Mouse (Mus musculus) adrenal gland, adult 8-10 months (tissue): ENCODE measurements around the gene Prdm9. TPM values are rescaled to one million over a fixed set of nuclear protein-coding genes. Genes with fewer than 3 reads are reported as not detected.

ENCODE experiments used
- DNase-seq: peaks from one replicate; pipeline ENCODE4 v3.0.0; 2022
- total RNA-seq, 4 experiments: library from RNA; stranded (reverse); gene quantifications; 2 replicates each; pipeline ENCODE4 v1.2.4; 2022

Prdm9 gene
- total RNA-seq, 4 experiments from 2014 or later = 5.1 to 11.2 (median 7.1) TPM

DNA sequence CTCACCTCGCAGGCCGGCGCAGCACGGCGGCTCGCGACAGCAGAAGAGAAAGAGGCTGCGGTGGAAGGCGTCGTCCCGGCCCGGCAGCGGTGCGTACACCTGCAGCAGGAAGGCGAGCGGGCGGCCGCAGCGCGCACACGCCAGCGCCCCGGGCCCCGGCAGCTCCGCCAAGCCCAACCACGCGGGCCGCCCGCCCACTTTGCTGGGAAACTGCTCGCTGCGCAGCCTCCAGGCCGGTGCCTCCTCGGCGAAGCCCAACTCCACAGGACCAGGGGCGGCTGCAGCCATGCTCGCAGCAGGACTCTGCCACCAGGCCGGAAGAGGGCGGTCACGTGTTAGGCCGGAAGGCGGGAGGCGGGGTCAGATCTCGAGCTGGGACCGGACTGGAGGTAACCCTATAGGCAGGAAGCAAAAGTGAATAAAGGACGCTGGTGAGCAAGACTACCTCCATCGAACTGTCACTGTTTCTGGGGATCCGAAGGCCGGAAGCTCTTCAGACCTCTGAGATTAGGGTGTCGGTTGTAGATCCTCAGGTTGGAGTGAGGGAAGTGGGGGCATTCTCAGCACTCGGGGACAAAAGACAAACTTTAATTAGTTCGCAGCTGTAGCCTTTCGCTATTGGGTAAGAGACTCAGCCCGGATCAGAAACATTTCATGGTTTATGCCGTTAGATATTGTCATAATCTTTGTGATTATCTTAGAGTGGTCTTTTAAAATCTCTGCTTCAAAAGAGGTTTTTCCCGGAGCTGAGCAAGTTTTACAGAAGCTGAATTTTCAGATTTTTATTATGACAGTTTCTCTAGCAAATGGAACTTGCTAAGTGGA, 37.0 kb downstream of the Prdm9 start, which contains the start of gene Pdcd2:
Gene Pdcd2, minus strand, starts transcription at position 316 of the 825 bp plus-strand sequence.
- peak; percentile 95 for DNase-seq

DNA sequence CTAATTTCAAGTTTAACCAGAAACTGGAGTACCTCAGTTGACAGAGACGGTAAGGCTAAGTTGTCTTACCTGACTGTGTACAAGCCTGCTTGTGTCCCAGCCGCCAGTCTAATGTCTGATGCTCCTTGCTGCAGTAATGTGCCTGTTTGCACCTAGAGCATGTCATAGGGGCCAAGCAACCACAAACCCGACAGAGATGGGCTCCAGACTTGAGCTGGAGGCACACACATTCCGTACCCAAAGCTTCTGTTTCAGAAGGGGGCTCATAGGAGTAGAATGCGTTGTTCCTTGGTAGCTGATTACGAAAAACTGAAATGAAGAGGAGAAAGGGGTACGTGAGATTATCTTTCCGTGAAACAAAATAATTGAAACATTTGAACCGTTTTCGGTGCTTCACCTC, 37.9 kb downstream of the Prdm9 start:
- no peak for DNase-seq

DNA sequence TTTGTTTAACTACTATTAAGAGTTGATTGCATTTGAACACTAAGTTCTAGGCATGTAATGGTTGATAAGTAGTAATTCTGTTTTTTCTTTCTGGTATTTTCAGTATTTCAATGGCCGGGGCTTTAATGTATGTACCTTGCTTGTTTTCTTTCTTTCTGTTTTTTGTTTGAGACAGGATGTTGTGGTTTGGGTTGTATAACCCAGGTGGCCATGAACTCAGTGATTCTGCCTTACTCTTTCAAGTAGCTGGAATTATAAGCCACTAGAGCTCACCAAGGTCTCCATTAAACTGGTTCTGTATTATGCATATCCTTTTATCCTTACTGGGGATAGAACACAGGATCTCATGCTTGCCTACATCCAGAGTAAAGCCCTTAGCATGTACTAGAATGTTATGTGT, 45.4 kb downstream of the Prdm9 start:
- no peak for DNase-seq

DNA sequence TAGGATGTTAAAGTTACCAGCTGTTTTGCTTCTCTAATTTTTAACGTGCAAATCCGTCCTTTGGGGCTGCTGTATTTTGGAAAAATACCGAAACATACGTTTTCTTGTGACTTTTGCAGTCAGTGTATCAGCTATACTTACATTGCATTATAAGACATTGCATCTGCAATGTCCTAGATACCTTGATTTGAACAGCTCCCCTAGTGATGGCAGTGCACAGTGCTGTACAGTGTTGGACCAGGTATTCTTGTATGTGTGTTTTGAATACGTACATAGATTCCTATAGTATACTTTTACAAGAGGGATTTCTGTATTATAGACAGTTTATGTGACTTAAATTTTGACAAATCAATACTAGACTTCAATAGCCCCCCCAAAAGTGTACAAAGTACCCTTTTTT, 46.0 kb downstream of the Prdm9 start:
- no peak for DNase-seq

DNA sequence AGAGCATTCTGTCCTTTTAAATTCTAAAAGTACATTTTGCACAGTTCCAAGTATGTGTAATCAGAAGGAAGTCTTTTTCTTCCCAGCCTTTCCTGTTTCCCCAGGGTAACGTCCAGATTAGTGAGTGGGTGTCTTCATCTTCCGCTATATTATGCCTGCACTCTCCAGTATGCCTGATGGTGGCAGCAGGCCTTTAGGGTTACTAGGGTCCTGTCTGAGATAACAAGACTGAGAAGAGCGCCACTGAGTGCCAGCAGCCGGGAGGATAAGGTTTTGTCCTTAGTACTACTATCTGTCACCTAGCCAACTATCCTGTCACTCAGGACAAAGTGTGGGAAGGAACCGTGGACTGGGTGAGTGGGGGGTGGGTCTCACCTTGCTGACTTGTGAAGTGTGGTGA, 46.4 kb downstream of the Prdm9 start:
- no peak for DNase-seq

DNA sequence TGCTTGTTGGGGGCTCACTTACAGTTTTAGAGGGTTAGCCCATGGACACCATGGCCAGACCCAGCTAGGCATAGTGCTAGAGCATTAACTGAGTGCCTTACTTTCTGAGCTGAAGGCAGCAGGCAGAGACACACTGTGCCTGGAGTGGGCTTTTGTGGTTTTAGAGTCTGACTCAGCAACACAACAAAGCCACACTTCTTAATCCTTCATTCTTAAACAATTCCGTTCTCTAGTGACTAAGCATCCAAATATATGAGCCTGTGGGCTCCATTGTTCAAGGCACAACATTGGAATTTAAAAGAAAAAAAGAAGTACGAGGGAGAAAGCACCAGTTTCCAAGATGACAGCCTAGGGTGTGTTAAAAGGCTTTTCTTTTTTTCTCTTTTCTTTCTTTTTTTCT, 53.5 kb downstream of the Prdm9 start:
- no peak for DNase-seq

DNA sequence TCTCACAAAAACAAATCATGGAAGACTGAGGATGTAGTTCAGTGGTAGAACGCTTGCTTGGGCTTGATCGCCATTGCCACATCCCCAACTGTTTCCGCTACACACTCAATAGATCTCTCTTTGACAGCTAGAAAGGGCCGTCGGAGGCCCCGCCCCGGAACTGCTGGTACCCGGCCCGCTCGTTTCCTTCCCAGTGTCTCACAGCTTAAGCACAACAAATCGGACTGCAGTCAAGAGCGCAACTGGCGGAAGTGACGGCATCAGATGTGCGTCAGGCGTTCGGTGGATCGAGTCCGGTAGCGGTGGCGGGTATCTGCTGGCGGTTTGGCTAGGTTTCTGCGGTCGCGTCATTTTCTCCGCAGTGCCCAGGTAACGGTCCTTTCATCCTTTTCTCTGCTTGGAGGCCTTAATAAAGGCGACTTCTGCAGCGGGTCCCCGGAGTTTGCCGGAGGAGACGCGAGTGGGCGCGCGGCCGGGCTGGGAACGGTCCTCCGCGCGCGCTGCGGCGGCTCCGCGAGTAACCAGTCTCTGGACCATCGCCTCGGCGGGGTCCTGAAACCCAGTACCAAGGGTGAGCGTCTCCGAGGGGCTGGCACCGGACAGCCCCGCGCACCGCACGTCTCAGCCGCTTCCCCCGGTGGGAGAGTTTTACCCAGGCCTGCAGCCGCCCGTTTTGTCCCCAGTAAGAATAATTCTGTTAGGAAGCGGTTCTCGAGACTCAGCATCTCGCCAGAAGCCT, 64.3 kb downstream of the Prdm9 start, which contains the start of the genes Psmb1 and Tbp:
Gene Psmb1, minus strand, starts transcription at position 96 of the 739 bp plus-strand sequence.
Gene Tbp, plus strand, starts transcription at position 233 of the 739 bp plus-strand sequence.
- peak; percentile 98 for DNase-seq

DNA sequence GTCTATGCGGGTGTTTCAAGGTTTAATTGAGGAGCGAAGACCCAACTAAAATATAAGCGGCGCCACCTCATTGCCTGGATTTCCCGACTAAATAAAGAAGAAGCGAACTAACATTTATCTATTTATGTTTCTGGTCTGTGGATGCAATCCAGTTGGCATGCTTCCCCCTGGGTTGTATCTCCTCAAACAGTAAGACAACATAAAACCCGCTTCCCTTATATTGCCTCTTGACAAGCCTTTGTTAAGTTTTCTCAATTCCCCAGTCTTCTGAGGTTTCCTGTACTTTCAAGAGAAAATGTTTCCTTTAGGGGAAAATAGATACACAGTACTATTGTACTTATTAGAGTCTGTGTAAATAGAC, 65.4 kb downstream of the Prdm9 start:
- no peak for DNase-seq

DNA sequence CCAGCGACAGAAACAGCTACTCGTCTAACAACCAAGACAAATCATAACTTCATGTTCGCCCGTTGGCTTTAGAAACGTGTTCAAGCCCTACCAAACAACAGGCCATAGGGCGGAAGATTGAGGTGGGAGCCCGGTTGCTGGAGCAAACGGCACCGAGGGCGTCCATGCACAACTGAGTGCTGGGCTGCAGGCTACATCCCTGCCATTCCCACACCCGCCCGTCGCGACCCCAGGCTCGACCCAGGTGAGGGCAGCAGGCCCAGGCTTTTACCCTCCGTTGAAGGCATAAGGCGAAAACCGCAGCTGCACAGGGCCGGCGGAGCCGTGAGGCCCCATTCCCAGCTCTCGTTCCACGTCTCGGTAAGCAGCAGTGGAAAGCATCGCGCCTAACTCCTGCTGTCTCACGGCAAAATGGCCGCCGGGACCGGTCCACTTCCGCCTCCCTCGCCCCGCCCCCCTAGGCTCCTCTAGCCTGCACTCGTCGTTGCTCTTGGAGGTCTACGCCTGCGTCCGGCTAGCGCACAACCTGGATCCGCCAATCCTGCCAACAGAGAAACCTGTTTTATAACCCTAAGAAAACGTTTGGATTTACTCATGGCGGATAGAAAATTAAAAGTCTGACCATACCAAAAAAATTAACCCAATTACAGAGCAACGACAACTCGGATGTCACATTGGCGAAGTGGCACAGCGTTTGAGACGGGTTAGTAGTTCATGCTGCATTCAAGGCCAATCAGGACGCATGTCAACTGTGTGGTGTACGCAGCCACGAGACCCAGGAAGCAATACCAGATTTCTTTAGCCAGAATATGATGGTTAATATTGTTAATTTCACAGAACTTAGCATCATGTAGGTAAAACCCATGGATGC, 66.0 kb downstream of the Prdm9 start:
- peak; percentile 91 for DNase-seq

Other genes starting within 250 kb of the Prdm9 start
- 1 to 10 TPM; 3.5 to 6.7 (median 4.5) TPM for gene Dll1, start 187.5 kb downstream of the Prdm9 start, total RNA-seq
- 10 to 100 TPM; 23.3 to 35.0 (median 30.0) TPM for gene Fam120b, start 168.2 kb downstream of the Prdm9 start, total RNA-seq
- 100 to 1,000 TPM; 168 to 183 (median 174) TPM for gene Psmb1, start 64.6 kb downstream of the Prdm9 start, total RNA-seq
- 10 to 100 TPM; 29.8 to 48.0 (median 36.5) TPM for gene Tbp, start 64.5 kb downstream of the Prdm9 start, total RNA-seq
- 10 to 100 TPM; 34.2 to 42.4 (median 38.9) TPM for gene Pdcd2, start 37.1 kb downstream of the Prdm9 start, total RNA-seq
- gene Chd1, start 140.6 kb upstream of the Prdm9 start, total RNA-seq = 10 to 100 TPM; 29.0 to 38.3 (median 32.7) TPM